Mouse (Mus musculus) cerebellum, adult 2 months (tissue): ENCODE measurements around the gene Ncoa1. TPM values are rescaled to one million over a fixed set of nuclear protein-coding genes. Genes with fewer than 3 reads are reported as not detected.
A peak's percentile ranks its signal among the peaks of the same experiment; 100 is the strongest.

Source experiments
- DNase-seq, 2 experiments: peaks; one replicate each; pipeline ENCODE4 v3.0.0; 2021
- H3K27ac ChIP-seq: fragments of 200-500 bp; 2 replicates; pipeline ENCODE4 v1.5.1; 2012; ENCODE audit warnings: low read length, control low read depth, inconsistent platforms; ENCODE audit not compliant: insufficient read depth
- H3K27me3 ChIP-seq: fragments of 200-500 bp; 2 replicates; pipeline ENCODE4 v1.6.1; 2012; ENCODE audit warnings: inconsistent platforms, mild to moderate bottlenecking, low read length, moderate library complexity; ENCODE audit not compliant: control insufficient read depth, insufficient read depth
- H3K4me1 ChIP-seq: fragments of 200-500 bp; 2 replicates; pipeline ENCODE4 v1.6.1; 2011; ENCODE audit warnings: low read length; ENCODE audit not compliant: control insufficient read depth, insufficient read depth
- H3K4me3 ChIP-seq: fragments of 200-500 bp; replicated peaks from 2 replicates; pipeline ENCODE3; 2011; ENCODE audit warnings: mild to moderate bottlenecking, low read depth, low read length, control low read depth; ENCODE audit not compliant: insufficient read depth
- CTCF ChIP-seq: fragments of 200-500 bp; IDR thresholded peaks from 2 replicates; pipeline ENCODE4 v1.5.1; 2011; ENCODE audit warnings: low read depth, mild to moderate bottlenecking, control low read depth, low read length, moderate library complexity, borderline replicate concordance; ENCODE audit not compliant: insufficient read depth
- POLR2A ChIP-seq: fragments of 200-500 bp; IDR thresholded peaks from 2 replicates; pipeline ENCODE4 v1.6.1; 2011; ENCODE audit warnings: low read length, control low read depth, borderline replicate concordance; ENCODE audit not compliant: insufficient read depth
- WGBS: fragments of 180-500 bp; shearing (Covaris S2); methylation state at CpG from one replicate; pipeline ENCODE4 v1.1.7; 2018; 5-methylcytosine and 5-hydroxymethylcytosine counted together
- polyA plus RNA-seq: library from polyadenylated mRNA; depleted of rRNA; stranded (reverse); fragments of >200 nt; gene quantifications from 2 replicates; pipeline ENCODE4 v1.2.3, GENCODE M21; 2012; rRNA removed

The Ncoa1 gene
- 60.6 and 62.5 TPM in 2 replicates for polyA plus RNA-seq

GRCm38 (mm10) chr12:4476832-4477671 is at the start of gene Ncoa1:
Gene Ncoa1, minus strand, starts transcription at chr12:4477182.
- 3% methylated on average over 72 of the region's 98 CpGs for WGBS
- peak within 1 kb of the TSS; percentile 69 for H3K27ac ChIP-seq
- peak; percentile 71 to 80 for DNase-seq
- 0 out of 2 replicates have a peak, but pooled peaks cover 3% of the 10 kb centered on the region for H3K4me1 ChIP-seq
- H3K4me3 ChIP-seq = peak within 1 kb of the TSS; percentile 90
- H3K27me3 ChIP-seq = no peaks in the 10 kb centered on the region
- TF ChIP-seq CTCF = no peak
- TF ChIP-seq POLR2A = peak; percentile 52; the same call in 1 of the 2 replicates

GRCm38 (mm10) chr12:4524546-4524945 is 47.6 kb upstream of the Ncoa1 start:
- H3K4me1 ChIP-seq = peaks cover 4% of the 10 kb centered on the region
- no peak for TF ChIP-seq CTCF
- TF ChIP-seq POLR2A = no peak
- no peak overlapping the region for H3K27ac ChIP-seq
- no peak for DNase-seq
- 68% methylated on average over 7 of the region's 7 CpGs for WGBS
- H3K4me3 ChIP-seq = no peak overlapping the region
- H3K27me3 ChIP-seq = no peaks in the 10 kb centered on the region

GRCm38 (mm10) chr12:4523688-4524298 is 46.8 kb upstream of the Ncoa1 start:
- Histone ChIP-seq H3K27ac (no peak overlapping the region), H3K27me3 (no peaks in the 10 kb centered on the region), H3K4me3 (no peak overlapping the region), H3K4me1 (peaks cover 4% of the 10 kb centered on the region)
- peak in 1 of 2 experiments; percentile 24 for DNase-seq
- TF ChIP-seq POLR2A (no peak), CTCF (no peak)
- 31% methylated on average over 9 of the region's 9 CpGs for WGBS

GRCm38 (mm10) chr12:4523208-4523607 is 46.2 kb upstream of the Ncoa1 start:
- no peak overlapping the region for H3K27ac ChIP-seq
- TF ChIP-seq CTCF (no peak), POLR2A (no peak)
- 11% methylated on average over 10 of the region's 10 CpGs for WGBS

DNA sequence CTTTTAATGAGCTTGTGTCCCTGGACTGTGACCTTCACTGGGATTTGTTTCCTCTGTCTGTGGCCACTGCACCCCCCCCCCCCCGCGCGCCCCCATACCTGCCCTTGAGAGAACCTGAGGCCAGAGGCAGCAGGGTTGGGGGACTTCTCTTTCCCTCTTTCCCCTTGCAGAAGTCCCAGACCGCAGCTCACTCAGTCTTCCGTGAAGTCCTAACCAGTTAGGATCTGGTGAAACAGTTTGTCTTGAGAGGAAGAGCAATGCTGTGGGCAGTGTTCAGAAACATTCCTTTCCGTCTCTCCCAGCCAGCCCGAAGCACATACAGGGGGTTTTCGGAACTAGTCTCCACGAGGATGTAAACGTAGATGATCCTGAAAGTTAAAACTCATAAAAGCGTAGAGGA is 42.0 kb upstream of the Ncoa1 start:
- no peak for TF ChIP-seq CTCF
- TF ChIP-seq POLR2A = no peak
- WGBS = 84% methylated on average over 11 of the region's 11 CpGs
- H3K4me1 ChIP-seq = peaks cover 3% of the 10 kb centered on the region
- DNase-seq = no peak
- H3K27ac ChIP-seq = no peak overlapping the region
- H3K4me3 ChIP-seq = no peak overlapping the region
- H3K27me3 ChIP-seq = no peaks in the 10 kb centered on the region

More at GRCm38 (mm10) chr12:4523208-4523607, 46.2 kb upstream of the Ncoa1 start:
- no peak overlapping the region for H3K4me3 ChIP-seq
- no peaks in the 10 kb centered on the region for H3K27me3 ChIP-seq
- peaks cover 4% of the 10 kb centered on the region for H3K4me1 ChIP-seq
- peak; percentile 39 to 43 for DNase-seq

GRCm38 (mm10) chr12:4509591-4510061 is 32.6 kb upstream of the Ncoa1 start:
- peak overlapping the region; percentile 40 for H3K4me3 ChIP-seq
- peak in 1 of 2 experiments; percentile 15 for DNase-seq
- H3K4me1 ChIP-seq = no peaks in the 10 kb centered on the region
- TF ChIP-seq POLR2A (no peak), CTCF (no peak)
- H3K27me3 ChIP-seq = no peaks in the 10 kb centered on the region
- 48% methylated on average over 12 of the region's 12 CpGs for WGBS
- H3K27ac ChIP-seq = peak overlapping the region; percentile 69; the same call in 1 of the 2 replicates

DNA sequence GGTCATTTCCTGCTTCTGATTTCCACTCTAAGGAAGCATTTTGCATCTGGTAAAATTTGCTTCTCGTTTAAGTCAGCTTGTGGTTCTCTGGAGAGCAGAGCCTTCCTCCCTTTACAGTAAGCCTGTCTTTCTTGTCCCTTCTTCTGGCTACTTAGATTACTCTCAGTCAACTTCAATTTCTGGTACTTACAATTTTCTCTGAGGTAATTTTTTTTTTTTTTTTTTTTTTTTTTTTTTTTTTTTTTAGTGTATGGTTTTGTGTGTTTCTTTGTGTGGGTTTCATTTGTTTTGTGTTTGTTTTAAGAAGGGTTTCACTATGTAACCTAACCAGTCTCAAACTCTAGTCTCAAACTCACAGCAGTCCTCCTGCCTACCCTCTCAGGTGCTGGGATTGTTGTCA is 31.2 kb upstream of the Ncoa1 start:
- Histone ChIP-seq H3K27me3 (no peaks in the 10 kb centered on the region), H3K27ac (no peak overlapping the region), H3K4me1 (no peaks in the 10 kb centered on the region), H3K4me3 (no peak overlapping the region)
- no peak for DNase-seq
- no peak for TF ChIP-seq POLR2A
- TF ChIP-seq CTCF = no peak
- 76% methylated on average over 1 of the region's 1 CpGs for WGBS

DNA sequence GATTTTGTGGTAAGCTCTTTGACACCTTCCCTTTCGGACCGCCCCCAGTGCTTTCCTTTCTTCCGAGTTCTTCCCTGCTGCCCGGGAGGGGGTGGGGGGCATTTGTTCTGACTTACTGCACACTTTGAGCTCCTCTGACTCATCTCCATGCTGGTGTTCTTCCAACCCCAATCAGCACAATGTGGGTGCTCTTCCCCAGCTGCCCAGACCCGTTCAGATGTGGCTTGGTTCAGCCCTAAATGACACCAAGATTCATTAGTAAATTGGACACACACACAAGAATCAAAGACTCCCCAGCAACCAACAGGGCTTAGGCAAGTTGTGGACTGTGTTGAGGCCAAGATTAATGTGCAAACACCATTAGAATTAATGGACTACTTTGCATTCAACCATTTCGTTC is 30.5 kb upstream of the Ncoa1 start:
- no peak overlapping the region for H3K27ac ChIP-seq
- TF ChIP-seq POLR2A (no peak), CTCF (no peak)
- 29% methylated on average over 6 of the region's 6 CpGs for WGBS
- H3K4me1 ChIP-seq = no peaks in the 10 kb centered on the region
- no peaks in the 10 kb centered on the region for H3K27me3 ChIP-seq
- peak in 1 of 2 experiments; percentile 44 for DNase-seq
- H3K4me3 ChIP-seq = no peak overlapping the region
